Mouse (Mus musculus): ENCODE results near the gene Rps11. TPM values are rescaled to one million over a fixed set of nuclear protein-coding genes. Genes with fewer than 3 reads are reported as not detected.
"Not testable (repeated sequence)": the region's sequence is repeated elsewhere in the genome, so short reads cannot be mapped to it uniquely, and the experiment has no call there.

Rps11 gene
- total RNA-seq, 2 experiments from 2014 or later, result 402 to 406 TPM

- intact Hi-C loops (cut with DNase I), result loop anchor here (5.0 kb wide), 1 partner anchor 40 kb away; no protein-coding TSS in a partner anchor
- DNase-seq (ENCODE audit: low spot score in 2 of 2), result no peak
Observed at GRCm38 (mm10) chr7:45121966-45122365, 2.3 kb downstream of the Rps11 start.

- DNase-seq (ENCODE audit: low spot score in 2 of 2), result no peak
Observed at GRCm38 (mm10) chr7:45121404-45121803, 2.8 kb downstream of the Rps11 start.

GRCm38 (mm10) chr7:45119780-45120709 lies 4.2 kb downstream of the Rps11 start:
- intact Hi-C loops (cut with DNase I), result loop anchor here (5.0 kb wide), 1 partner anchor 38 kb away; no protein-coding TSS in a partner anchor
- no peak for DNase-seq (ENCODE audit: low spot score in 2 of 2)

More at GRCm38 (mm10) chr7:45121404-45121803, 2.8 kb downstream of the Rps11 start:
- intact Hi-C loops (cut with DNase I), result loop anchor here (5.0 kb wide), 1 partner anchor 39 kb away; no protein-coding TSS in a partner anchor

GRCm38 (mm10) chr7:45118336-45118735 lies 5.9 kb downstream of the Rps11 start:
- intact Hi-C loops (cut with DNase I), result no loop called here
- DNase-seq (ENCODE audit: low spot score in 2 of 2), result no peak

GRCm38 (mm10) chr7:45117566-45117965 lies 6.7 kb downstream of the Rps11 start:
- DNase-seq (ENCODE audit: low spot score in 2 of 2), result no peak
- intact Hi-C loops (cut with DNase I), result no loop called here

GRCm38 (mm10) chr7:45113476-45113875 lies 10.8 kb downstream of the Rps11 start:
- no peak for DNase-seq (ENCODE audit: low spot score in 2 of 2)
- intact Hi-C loops (cut with DNase I), result no loop called here

GRCm38 (mm10) chr7:45112529-45112928 lies 11.7 kb downstream of the Rps11 start:
- DNase-seq (ENCODE audit: low spot score in 2 of 2), result no peak
- intact Hi-C loops (cut with DNase I), result no loop called here

GRCm38 (mm10) chr7:45111940-45112339 lies 12.3 kb downstream of the Rps11 start:
- DNase-seq (ENCODE audit: low spot score in 2 of 2), result no peak
- intact Hi-C loops (cut with DNase I), result no loop called here

GRCm38 (mm10) chr7:45110089-45110488 lies 14.2 kb downstream of the Rps11 start:
- intact Hi-C loops (cut with DNase I); DNase-seq (ENCODE audit: low spot score in 2 of 2): not testable (repeated sequence)

GRCm38 (mm10) chr7:45107052-45107645 lies 17.1 kb downstream of the Rps11 start:
- intact Hi-C loops (cut with DNase I), result loop anchor here (5.0 kb wide), 1 partner anchor 35 kb away; no protein-coding TSS in a partner anchor

GRCm38 (mm10) chr7:45106441-45106840 lies 17.8 kb downstream of the Rps11 start:
- intact Hi-C loops (cut with DNase I), result loop anchor here (5.0 kb wide), 1 partner anchor 34 kb away; no protein-coding TSS in a partner anchor
- DNase-seq (ENCODE audit: low spot score in 2 of 2), result no peak

More at GRCm38 (mm10) chr7:45107052-45107645, 17.1 kb downstream of the Rps11 start:
- DNase-seq (ENCODE audit: low spot score in 2 of 2), result no peak

GRCm38 (mm10) chr7:45105491-45105890 lies 18.7 kb downstream of the Rps11 start:
- intact Hi-C loops (cut with DNase I), result loop anchor here (5.0 kb wide), 1 partner anchor 33 kb away; no protein-coding TSS in a partner anchor
- no peak for DNase-seq (ENCODE audit: low spot score in 2 of 2)

GRCm38 (mm10) chr7:45104941-45105340 lies 19.3 kb downstream of the Rps11 start:
- intact Hi-C loops (cut with DNase I), result loop anchor here (5.0 kb wide), 1 partner anchor 33 kb away; no protein-coding TSS in a partner anchor

GRCm38 (mm10) chr7:45103652-45104180 lies 20.5 kb downstream of the Rps11 start, which contains the start of gene Fcgrt:
Gene Fcgrt (minus strand): TSS chr7:45103851.
- peak; percentile 57 to 77 for DNase-seq (ENCODE audit: low spot score in 2 of 2)
- intact Hi-C loops (cut with DNase I), result no loop called here

More at GRCm38 (mm10) chr7:45104941-45105340, 19.3 kb downstream of the Rps11 start:
- DNase-seq (ENCODE audit: low spot score in 2 of 2), result no peak

- intact Hi-C loops (cut with DNase I), result no loop called here
- no peak for DNase-seq (ENCODE audit: low spot score in 2 of 2)
Observed at GRCm38 (mm10) chr7:45102940-45103585, 21.2 kb downstream of the Rps11 start.

- intact Hi-C loops (cut with DNase I), result no loop called here
- DNase-seq (ENCODE audit: low spot score in 2 of 2), result no peak
Observed at GRCm38 (mm10) chr7:45102441-45102840, 21.8 kb downstream of the Rps11 start.

- intact Hi-C loops (cut with DNase I), result no loop called here
- DNase-seq (ENCODE audit: low spot score in 2 of 2), result no peak
Observed at GRCm38 (mm10) chr7:45100046-45100445, 24.2 kb downstream of the Rps11 start.

GRCm38 (mm10) chr7:45098541-45099240 lies 25.5 kb downstream of the Rps11 start:
- intact Hi-C loops (cut with DNase I), result no loop called here
- DNase-seq (ENCODE audit: low spot score in 2 of 2), result no peak

GRCm38 (mm10) chr7:45097479-45097878 lies 26.8 kb downstream of the Rps11 start:
- no peak for DNase-seq (ENCODE audit: low spot score in 2 of 2)
- intact Hi-C loops (cut with DNase I), result no loop called here
